Mouse (Mus musculus) liver, adult 2 months (tissue): ENCODE results near the gene Gm26992.

Source experiments
- CTCF ChIP-seq: fragments of 200-500 bp; IDR thresholded peaks from 2 replicates; pipeline ENCODE4 v1.5.1; 2011; ENCODE audit warnings: low read depth, low read length, control low read depth
- POLR2A ChIP-seq: fragments of 200-500 bp; IDR thresholded peaks from 2 replicates; pipeline ENCODE4 v1.6.1; 2011; ENCODE audit warnings: low read length, control low read depth; ENCODE audit not compliant: insufficient read depth; ENCODE audit errors: extremely low read depth

DNA sequence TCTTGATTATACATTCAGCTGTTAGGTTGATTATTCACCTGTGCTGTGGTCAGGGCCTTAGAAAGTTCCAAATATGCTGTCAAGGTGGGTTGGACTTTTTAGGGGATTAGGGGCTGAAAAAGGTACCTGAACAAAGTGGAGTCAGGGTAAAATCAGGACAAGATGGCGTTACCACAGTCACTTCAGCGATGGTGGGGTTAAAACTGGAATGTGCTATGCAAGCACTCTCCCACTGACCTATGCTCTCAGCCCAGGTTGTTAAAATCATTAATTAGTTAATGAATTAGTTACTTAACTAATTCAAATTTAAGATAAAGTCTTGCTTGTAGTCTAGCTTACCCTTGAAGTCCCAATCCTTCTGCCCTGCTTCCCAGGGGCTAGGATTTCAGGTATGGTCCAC is 78.3 kb downstream of the Gm26992 start:
- TF ChIP-seq POLR2A (no peak), CTCF (no peak)
